Mouse (Mus musculus): Measurements from ENCODE around the gene Rcl1. TPM values are rescaled to one million over a fixed set of nuclear protein-coding genes. Genes with fewer than 3 reads are reported as not detected.
A peak's percentile ranks its signal among the peaks of the same experiment; 100 is the strongest.

The Rcl1 gene
- polyA plus RNA-seq, 1 experiment = 18.2 TPM

DNA sequence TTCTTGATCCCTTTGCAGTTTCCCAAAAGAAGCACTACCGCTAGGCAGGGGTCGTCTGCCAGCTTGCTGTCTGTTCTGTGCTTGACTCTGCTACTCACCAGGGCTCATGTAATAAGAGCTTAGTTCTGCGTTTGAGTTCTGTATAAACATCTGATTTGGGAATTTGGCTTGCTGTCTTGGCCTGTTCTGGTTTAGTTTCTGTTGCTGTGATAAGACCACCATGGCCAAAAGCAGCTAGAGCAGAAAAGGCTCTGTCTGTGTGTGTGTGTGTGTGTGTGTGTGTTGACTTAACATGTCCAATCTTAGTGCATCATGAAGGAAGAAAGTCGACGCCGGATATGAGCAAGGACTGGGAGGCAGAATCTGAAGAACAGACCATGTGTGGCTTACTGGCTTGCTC lies 44.2 kb downstream of the Rcl1 start:
- Histone ChIP-seq H3K4me3 (replicated peaks; ENCODE audit: control insufficient read depth, low read depth, low read length) (no peak overlapping the region), H3K27ac (ENCODE audit: control insufficient read depth, insufficient read depth, low read depth, low read length, poor library complexity) (no peak overlapping the region), H3K4me1 (ENCODE audit: control insufficient read depth, insufficient read depth, low read length) (peaks cover 3% of the 10 kb centered on the region)
- 85% methylated on average over 6 of the region's 6 CpGs for WGBS
- no peak for TF ChIP-seq CTCF (IDR thresholded peaks at IDR 0.05; ENCODE audit: control insufficient read depth, insufficient read depth, low read length)
- no peak for TF ChIP-seq POLR2A (IDR thresholded peaks at IDR 0.05; ENCODE audit: borderline replicate concordance, control insufficient read depth, low read depth, low read length)

DNA sequence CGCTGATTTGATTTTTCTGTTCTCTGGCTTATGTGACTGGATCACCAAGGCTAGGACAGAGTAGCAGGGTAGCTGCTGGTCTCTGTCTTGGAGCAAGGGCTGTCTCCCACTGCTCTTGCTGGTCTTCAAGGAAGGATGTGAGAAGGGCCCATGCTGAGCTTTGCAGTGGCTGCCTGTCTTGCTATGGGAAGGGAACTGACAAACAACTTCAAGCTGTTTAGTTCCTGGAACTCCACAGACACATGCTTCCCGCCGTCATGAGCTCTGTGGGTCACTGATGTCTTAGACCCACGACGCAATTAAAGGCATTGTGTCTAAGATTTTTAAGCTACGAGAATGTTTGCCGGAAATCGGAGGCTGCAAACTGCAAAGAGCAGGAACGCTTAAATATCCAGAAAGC lies 45.6 kb downstream of the Rcl1 start:
- no peak overlapping the region for H3K4me3 ChIP-seq (replicated peaks; ENCODE audit: control insufficient read depth, low read depth, low read length)
- TF ChIP-seq POLR2A (IDR thresholded peaks at IDR 0.05; ENCODE audit: borderline replicate concordance, control insufficient read depth, low read depth, low read length) (no peak), CTCF (IDR thresholded peaks at IDR 0.05; ENCODE audit: control insufficient read depth, insufficient read depth, low read length) (no peak)
- no peaks in the 10 kb centered on the region; the same call in 1 of the 2 replicates for H3K4me1 ChIP-seq (ENCODE audit: control insufficient read depth, insufficient read depth, low read length)
- 88% methylated on average over 9 of the region's 9 CpGs for WGBS
- H3K27ac ChIP-seq (ENCODE audit: control insufficient read depth, insufficient read depth, low read depth, low read length, poor library complexity) = no peak overlapping the region

DNA sequence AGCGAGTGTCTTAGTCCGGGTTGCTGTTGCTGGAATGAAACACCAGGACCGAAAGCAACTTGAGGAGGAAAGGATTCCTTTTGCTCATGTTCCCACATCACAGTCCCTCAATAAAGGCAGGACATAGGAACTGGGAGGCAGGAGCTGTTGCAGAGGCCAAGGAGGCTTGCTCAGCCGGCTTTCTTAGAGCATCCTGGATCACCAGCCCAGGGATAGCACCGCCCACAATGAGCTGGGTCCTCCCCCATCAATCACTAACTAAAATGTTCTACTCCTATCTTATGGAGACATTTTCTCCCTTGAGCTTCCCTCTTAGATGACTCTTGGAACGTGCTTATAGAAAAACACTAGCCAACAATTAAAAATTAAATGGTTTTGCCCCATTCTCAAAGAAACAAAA lies 48.4 kb downstream of the Rcl1 start:
- WGBS = 56% methylated on average over 6 of the region's 6 CpGs
- no peak for TF ChIP-seq POLR2A (IDR thresholded peaks at IDR 0.05; ENCODE audit: borderline replicate concordance, control insufficient read depth, low read depth, low read length)
- no peak for TF ChIP-seq CTCF (IDR thresholded peaks at IDR 0.05; ENCODE audit: control insufficient read depth, insufficient read depth, low read length)
- H3K27ac ChIP-seq (ENCODE audit: control insufficient read depth, insufficient read depth, low read depth, low read length, poor library complexity) = no peak overlapping the region
- H3K4me3 ChIP-seq (replicated peaks; ENCODE audit: control insufficient read depth, low read depth, low read length) = no peak overlapping the region
- no peaks in the 10 kb centered on the region; the same call in 1 of the 2 replicates for H3K4me1 ChIP-seq (ENCODE audit: control insufficient read depth, insufficient read depth, low read length)

DNA sequence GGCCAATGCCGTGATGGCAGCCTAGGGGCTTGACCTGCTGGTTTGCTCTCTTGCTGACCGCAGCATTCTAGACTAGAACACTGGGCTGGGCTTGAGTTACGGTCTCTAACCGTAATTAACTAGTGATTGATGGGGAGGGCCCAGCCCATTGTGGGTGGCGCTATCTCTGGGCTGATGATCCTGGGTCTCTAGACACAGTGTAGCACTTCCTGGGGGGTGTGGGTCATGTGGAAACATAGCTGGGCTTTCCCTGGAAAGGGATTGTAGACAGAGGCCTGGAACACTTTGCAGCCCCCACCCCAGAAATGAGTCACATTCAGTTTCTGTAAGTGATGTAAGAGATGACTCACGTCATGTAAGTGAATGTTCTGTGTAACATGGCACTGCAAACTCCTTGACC lies 48.9 kb downstream of the Rcl1 start:
- H3K4me3 ChIP-seq (replicated peaks; ENCODE audit: control insufficient read depth, low read depth, low read length) = no peak overlapping the region
- H3K27ac ChIP-seq (ENCODE audit: control insufficient read depth, insufficient read depth, low read depth, low read length, poor library complexity) = no peak overlapping the region
- WGBS = 86% methylated on average over 6 of the region's 6 CpGs
- no peak for TF ChIP-seq CTCF (IDR thresholded peaks at IDR 0.05; ENCODE audit: control insufficient read depth, insufficient read depth, low read length)
- no peak for TF ChIP-seq POLR2A (IDR thresholded peaks at IDR 0.05; ENCODE audit: borderline replicate concordance, control insufficient read depth, low read depth, low read length)
- H3K4me1 ChIP-seq (ENCODE audit: control insufficient read depth, insufficient read depth, low read length) = no peaks in the 10 kb centered on the region; the same call in 1 of the 2 replicates

DNA sequence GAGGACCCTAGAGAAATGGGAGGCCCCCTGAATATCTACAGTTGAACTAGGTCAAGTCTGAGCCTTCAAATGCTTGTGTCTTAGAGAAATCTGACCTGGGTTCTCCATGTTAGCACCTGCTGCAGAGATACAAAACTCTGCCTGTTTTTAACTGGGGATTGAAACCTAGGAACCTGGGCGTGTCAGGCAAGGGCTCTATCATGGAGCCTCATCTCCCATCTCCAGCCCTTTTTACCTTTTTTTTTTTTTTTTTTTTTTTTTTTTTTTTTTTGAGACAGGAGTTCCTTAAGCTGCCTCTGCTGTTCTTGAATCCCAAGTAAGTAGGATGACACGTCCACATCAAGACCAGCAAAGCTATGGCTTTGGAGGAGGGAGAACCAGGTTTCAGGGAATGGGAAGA lies 50.3 kb downstream of the Rcl1 start:
- no peak overlapping the region for H3K4me3 ChIP-seq (replicated peaks; ENCODE audit: control insufficient read depth, low read depth, low read length)
- no peak for TF ChIP-seq POLR2A (IDR thresholded peaks at IDR 0.05; ENCODE audit: borderline replicate concordance, control insufficient read depth, low read depth, low read length)
- H3K27ac ChIP-seq (ENCODE audit: control insufficient read depth, insufficient read depth, low read depth, low read length, poor library complexity) = no peak overlapping the region
- peaks cover 1% of the 10 kb centered on the region for H3K4me1 ChIP-seq (ENCODE audit: control insufficient read depth, insufficient read depth, low read length)
- 77% methylated on average over 2 of the region's 2 CpGs for WGBS

DNA sequence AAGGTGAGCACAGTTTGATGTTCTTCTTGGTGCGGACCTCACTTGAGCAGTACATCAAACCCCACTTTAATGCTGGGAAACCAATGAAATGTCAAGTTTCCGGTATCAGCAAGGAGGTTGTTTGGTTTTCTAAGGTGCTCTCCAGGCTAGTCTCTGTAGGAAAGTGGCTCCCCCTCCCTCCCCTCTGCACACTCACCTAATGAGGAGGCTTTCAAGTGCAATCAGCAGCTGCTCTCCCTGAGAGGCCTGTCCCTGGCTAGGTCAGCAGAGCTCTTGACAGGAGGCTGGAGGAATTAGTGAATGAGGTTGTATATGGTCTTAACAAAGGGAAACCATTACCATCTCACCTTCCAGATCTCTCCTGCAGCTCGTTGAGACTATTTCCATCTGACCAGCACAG lies 54.4 kb downstream of the Rcl1 start:
- no peak for TF ChIP-seq POLR2A (IDR thresholded peaks at IDR 0.05; ENCODE audit: borderline replicate concordance, control insufficient read depth, low read depth, low read length)
- TF ChIP-seq CTCF (IDR thresholded peaks at IDR 0.05; ENCODE audit: control insufficient read depth, insufficient read depth, low read length) = no peak
- Histone ChIP-seq H3K27ac (ENCODE audit: control insufficient read depth, insufficient read depth, low read depth, low read length, poor library complexity) (no peak overlapping the region), H3K4me1 (ENCODE audit: control insufficient read depth, insufficient read depth, low read length) (peaks cover 3% of the 10 kb centered on the region), H3K4me3 (replicated peaks; ENCODE audit: control insufficient read depth, low read depth, low read length) (no peak overlapping the region)
- 79% methylated on average over 3 of the region's 3 CpGs for WGBS

DNA sequence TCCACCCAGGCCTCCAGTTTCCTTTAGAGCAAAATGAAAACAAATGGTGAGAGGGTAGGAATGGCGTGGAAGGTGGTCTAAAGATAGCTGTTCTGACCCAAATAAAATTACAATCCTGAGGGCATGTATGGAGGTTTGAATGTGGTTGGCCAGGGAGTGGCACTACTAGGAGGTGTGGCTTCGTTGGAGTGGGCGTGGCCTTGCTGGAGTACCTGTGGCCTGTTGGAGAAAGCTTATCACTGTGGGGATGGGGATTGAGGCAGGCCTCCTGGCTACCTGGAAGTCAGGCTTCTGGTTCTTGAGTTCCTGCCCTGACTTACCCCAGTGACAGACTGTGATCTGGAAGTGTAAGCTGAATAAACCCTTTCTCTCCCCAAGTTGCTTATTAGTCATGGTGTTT lies 55.2 kb downstream of the Rcl1 start:
- H3K4me1 ChIP-seq (ENCODE audit: control insufficient read depth, insufficient read depth, low read length) = peaks cover 3% of the 10 kb centered on the region
- no peak for TF ChIP-seq CTCF (IDR thresholded peaks at IDR 0.05; ENCODE audit: control insufficient read depth, insufficient read depth, low read length)
- TF ChIP-seq POLR2A (IDR thresholded peaks at IDR 0.05; ENCODE audit: borderline replicate concordance, control insufficient read depth, low read depth, low read length) = no peak
- WGBS = 55% methylated on average over 3 of the region's 3 CpGs
- no peak overlapping the region for H3K27ac ChIP-seq (ENCODE audit: control insufficient read depth, insufficient read depth, low read depth, low read length, poor library complexity)
- H3K4me3 ChIP-seq (replicated peaks; ENCODE audit: control insufficient read depth, low read depth, low read length) = no peak overlapping the region

DNA sequence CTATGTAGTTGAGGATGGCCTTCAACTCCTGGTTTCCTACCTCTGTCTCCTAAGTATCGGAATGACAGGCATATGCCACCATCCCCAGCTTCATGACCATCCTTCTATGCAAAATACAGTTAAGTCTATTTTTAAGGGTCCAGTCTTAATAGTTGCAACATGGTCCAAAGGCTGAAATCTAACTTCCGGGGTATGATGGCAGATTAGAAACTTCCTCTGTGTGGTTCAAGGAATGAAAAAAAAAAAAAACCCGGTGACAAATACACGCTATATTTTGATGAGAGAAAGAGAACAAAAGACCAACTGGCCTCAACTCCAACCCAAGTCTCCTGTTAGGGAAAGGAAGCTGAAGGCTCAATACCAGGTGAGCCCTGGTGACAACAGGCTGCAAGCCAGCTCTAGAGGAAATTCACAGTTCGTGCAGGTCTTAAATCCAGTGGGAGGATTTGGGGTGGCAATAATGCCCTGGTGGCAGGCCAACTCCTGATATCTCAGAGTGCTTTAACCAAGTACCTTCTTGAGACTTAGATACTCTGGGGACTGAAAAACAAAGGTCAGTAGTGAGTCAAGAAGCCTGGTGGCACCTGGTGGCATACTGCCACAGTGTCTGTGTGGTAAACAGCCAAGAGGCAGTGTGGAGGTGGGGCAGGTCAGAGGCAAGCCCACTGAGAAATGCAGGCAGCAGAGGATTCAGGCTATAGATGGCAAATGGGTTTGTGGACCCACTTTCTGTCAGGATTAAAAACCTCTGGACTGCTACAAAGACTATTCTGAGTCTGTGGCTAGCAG lies 56.7 kb downstream of the Rcl1 start:
- no peak for TF ChIP-seq CTCF (IDR thresholded peaks at IDR 0.05; ENCODE audit: control insufficient read depth, insufficient read depth, low read length)
- no peak for TF ChIP-seq POLR2A (IDR thresholded peaks at IDR 0.05; ENCODE audit: borderline replicate concordance, control insufficient read depth, low read depth, low read length)
- no peak overlapping the region for H3K4me3 ChIP-seq (replicated peaks; ENCODE audit: control insufficient read depth, low read depth, low read length)
- WGBS = 31% methylated on average over 5 of the region's 5 CpGs
- peaks cover 3% of the 10 kb centered on the region for H3K4me1 ChIP-seq (ENCODE audit: control insufficient read depth, insufficient read depth, low read length)
- 0 out of 2 replicates have a peak overlapping the region, but pooled peaks have one; percentile 41 for H3K27ac ChIP-seq (ENCODE audit: control insufficient read depth, insufficient read depth, low read depth, low read length, poor library complexity)
